Mouse (Mus musculus) layer of hippocampus, adult 11-12 months (tissue): ENCODE results near the gene Myef2.
"Not testable (repeated sequence)": the region's sequence is repeated elsewhere in the genome, so short reads cannot be mapped to it uniquely, and the experiment has no call there.

Experiments used
- DNase-seq: peaks from one replicate; pipeline ENCODE4 v3.0.0; 2022; ENCODE audit warnings: low spot score

The Myef2 gene

DNA sequence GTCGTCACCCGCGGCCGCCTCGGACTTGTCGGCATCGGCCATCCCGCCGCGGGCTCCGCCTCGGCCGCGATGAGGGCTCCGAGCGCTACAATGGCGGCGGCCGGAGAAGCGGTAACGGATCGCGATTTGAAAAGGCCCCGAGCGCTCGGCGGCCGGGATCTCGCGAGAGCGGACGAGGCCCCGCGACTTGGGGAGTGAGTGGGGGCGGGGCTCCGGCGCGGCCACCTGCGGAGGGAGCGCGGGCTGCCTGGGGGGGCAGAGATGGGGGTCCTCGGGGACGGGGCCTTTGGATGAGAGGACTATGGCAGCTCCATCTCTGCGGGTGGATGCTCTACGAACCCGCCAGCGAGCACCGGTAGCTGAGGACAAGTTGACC, at the start of gene Myef2:
Gene Myef2 (minus strand): TSS at position 185 of the 376 bp plus-strand sequence.
- peak; percentile 77 for DNase-seq

DNA sequence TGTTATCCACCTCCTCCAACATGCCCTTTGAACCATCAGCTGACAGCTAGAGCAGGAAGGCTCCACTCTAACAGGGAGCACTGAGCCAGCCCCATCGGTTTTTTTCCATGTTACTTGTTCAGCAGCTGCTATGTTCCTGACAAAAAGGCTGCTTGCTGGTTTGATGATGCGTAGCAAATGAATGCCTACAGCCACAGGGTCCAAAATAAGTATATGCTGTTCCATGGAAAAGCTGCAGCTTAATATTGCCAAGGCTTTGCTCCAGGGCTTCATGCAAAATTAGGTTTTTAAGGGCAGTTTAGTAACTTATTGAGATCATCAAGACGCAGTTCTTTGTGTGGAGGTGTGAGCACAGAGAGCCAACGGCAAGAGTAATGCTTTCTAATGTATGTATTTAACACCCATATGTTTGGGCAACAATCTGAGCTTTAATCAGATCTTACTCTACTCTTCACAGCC, 38.6 kb upstream of the Myef2 start:
- no peak for DNase-seq

DNA sequence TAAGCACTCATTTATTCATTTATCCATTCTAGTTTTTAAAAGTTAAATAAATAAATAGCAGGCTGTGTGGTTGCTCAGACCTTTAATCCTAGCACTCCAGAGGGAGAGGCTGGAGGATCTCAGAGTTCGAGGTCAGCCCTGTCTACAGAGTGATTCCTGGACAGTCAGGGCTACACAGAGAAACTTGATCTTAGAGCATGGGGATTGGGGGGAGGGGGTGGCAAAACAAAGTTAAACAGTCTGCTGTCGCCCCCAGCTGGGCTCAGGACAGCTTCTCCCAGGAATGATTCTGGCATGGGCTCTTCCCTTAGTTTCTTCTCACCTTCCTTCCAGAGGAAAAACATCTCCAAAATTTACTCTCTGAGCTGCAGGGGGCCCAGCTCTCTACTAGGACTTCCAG, 32.0 kb upstream of the Myef2 start:
- DNase-seq, result no peak

DNA sequence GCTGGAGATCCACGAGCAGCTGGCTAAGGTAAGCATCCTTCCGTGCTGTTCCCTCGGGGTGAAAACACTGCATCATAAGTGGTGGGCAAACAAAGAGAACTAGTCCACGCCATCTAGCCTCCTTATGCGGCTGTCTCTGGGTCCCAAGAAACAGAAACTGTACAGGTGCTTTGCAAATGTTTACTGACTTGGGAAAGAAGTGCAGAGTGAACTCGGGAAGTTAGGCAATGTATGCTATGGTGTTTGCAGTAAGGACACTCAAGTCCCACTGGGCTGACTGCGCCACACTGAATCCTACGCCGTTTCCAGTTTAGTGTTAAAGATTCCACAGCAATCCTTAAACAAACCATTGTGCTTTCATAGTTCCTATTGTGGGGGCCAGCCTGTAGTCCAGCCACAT, 30.8 kb upstream of the Myef2 start:
- no peak for DNase-seq

DNA sequence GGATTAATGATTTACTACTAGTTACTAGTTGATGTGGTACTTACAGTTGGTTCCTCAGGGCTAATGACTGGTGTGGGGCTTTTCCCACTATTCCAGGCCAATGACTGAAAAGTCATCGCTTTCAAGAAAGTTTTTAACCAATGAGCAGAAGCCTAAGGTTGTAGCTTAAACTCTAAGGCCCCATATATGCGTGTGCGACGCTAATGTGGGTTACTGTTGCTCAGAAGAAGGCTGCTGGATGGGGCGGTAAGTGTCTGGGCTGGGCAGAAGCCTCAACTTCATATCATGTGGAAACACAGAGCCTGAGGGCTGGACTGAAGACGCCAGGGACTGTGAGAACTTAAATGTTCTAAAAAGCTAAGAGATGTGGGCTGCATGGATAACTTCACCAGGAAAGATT, 28.9 kb upstream of the Myef2 start, which contains the start of gene Slc12a1:
Gene Slc12a1 (plus strand): TSS at position 118 of the 400 bp plus-strand sequence.
- DNase-seq, result no peak

DNA sequence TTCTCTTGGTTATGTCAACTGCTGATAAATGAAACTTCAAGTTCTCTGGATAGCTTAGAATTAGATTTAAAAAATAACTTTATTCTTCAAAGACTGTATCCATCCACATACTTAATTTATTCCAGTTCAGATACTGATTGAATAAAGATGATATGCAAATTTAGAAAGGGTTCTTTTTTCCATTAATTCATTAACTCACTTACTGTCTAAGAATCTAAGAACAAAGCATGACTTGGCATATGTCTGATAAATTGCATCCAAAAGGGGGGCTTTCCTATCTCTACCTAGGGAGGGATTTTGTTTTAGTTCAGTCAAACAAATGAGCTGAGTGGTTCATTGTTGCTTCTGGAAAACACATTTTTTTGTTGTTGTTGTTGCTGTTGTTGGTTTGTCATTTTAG, 18.9 kb upstream of the Myef2 start:
- no peak for DNase-seq

DNA sequence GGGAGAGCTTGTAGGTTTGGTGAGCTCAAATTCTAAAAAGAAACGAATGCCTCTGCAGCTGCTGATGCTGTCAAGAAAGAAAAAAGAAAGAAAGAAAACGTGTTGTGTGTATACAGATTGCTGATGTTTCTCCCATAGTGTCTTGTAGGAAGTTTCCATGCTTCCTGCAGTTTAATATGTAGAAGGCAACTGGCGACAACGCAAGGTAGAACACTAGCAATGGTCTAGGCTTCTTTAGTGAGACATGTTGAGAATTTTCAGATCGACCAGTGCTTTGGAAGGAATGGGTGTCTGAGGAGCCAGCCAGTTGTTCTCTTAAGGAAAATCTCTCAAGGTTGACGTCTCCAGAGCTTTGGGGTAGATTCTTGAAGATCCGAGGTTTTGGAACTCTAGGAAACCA, 13.4 kb upstream of the Myef2 start:
- DNase-seq, result no peak

DNA sequence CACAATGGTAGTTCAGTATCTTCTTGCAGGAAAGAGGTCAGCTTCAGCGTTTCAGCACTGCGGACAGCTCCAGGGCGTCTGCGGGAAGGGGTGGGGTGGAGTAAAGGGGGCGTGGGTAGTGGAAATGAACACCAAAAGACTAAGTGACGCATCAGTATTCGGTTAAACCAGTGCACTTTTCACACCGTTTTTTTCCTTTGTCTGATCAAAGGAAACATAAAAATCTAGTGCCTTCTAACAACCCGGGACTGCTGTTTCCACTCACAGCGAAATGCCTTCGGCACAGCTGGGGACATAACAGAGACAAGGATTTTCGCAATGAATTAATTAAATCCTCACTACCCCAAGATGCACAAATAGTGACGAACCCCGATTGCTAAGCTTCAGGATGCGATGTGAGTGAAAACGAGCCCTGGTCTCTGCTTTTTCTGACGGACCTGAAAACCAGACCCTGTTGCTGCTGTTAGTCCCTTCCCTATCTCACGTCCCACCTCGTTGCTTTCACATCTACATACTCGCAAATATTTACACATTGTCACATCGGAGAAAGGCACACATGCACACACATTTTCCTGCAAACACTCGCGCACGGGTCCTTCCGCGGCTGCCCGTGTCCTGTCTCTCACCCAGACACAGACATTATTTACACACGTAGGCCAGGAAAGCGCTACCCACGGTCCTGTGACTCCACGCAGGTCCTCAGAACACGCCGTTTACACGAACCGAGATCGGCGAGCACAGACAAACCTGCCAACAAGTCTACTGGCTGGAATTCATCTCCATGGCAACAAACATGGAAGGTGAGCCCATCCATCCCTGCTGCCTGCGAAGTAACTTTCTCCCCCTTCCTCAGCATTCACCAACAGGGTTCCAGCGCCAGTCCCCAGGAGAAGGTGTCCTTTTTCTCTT, 12.7 kb upstream of the Myef2 start, which contains the start of gene Ctxn2:
Gene Ctxn2 (plus strand): TSS at position 790 of the 909 bp plus-strand sequence.
- peak; percentile 35 for DNase-seq

DNA sequence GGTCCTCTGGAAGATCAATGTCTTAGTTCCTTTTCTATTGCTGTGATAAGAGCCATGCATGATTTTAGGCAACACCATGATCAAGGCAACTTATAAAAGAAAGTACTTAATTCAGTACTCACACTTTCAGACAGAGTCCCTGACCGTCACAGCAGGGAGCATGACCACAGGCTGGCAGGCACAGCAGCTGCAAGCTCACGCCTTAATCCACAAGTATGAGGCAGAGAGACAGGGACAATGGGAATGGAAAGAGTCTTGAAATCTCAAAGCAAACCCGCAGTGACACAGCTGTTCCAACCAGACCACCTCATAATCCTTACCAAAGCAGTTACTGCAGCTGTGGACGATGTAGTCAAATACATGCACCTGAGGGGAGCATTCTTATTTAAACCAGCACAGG, 10.7 kb upstream of the Myef2 start:
- DNase-seq, result no peak

DNA sequence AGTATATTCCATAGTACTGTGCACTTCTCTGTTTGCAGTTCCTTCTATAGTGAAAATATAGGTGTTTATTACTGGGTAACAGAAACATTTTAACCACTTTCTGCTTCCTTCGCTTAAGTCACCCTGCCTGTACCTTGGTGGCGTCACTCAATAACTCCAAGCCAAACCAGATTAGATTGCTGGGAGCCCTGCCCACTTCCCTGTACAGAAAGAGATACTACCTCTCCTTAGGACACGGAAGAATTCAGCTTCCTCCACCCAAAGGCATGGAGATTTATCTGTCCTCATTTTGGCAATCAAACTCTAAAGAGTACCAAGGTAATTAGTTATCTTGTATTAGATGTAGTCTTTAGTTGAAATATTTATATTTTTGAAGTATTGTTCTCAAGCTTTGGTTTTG, 3.3 kb upstream of the Myef2 start:
- DNase-seq, result no peak

DNA sequence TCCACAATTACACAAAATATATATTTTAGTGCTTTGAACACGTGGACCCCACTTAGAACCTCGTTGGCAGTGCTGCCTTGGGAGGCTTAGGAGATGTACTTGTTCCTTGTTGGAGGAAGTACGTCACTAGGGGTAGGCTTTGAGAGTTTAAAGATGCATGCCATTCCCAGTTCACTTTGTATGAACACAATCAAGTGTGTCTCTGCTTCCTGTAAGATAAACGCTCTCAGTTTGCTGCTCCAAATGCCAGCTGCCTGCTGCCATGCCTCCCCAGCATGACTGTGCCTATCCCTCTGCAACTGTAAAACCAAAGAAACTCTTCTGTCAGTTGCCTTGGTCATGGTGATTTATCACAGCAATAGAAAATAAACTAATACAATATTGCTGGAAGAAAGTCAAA, 2.4 kb upstream of the Myef2 start:
- DNase-seq, result no peak

DNA sequence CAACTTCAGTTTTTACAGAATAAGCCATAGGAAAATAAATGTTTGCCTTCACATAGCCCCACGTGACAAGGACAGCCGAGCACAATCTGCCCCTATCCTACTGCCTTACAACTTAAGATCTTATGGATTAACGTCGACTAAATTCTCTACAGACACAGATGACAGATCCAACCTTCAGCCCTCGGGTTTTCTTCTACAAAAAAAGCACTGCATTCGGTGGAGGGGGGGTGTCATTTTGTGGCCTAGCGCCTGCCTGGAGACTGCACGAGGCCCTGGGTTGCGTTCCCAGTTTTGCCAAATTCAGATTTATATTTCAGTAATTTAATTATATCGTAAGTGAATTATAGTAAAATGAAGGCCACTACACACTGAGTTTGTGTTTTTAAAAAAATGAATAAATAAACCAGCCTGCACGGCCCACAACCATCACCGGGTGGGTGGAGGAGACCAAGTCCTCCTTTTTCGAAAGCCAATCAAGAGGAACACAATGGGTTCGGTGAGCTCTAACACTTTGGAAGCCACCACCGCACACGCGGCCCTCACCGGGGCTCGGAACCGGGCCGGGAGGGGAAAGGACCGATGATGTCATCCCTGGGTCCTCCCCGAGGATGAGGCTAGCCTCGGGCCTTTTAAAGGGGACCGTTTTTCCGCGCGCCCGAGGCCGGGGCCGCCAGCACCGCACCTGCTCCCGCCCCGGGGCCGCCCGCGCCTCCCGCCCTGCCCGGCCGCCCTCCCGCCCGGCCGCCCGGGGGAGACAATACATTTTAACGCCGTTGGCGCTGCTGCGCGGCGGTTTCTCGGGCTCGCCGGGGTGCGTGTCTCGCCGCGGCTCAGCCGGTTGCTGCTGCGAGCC, 611 bp downstream of the Myef2 start:
- DNase-seq, result peak; percentile 55

DNA sequence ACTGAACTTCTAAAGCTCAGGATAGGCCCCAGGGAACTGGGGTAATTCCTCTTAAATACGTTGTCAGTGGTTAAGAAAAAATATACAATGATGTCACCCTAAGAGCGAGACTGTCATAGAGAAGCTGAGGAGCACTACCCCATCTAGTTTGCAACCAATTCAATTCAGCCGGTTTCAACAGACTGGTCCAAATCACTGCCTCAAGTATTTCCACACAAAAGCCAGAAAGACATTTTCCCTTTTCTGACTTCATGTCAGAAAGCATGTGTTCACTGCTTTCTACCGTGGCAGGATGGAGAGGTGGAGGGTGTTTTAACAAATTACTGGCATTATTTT, 1.2 kb downstream of the Myef2 start:
- no peak for DNase-seq

DNA sequence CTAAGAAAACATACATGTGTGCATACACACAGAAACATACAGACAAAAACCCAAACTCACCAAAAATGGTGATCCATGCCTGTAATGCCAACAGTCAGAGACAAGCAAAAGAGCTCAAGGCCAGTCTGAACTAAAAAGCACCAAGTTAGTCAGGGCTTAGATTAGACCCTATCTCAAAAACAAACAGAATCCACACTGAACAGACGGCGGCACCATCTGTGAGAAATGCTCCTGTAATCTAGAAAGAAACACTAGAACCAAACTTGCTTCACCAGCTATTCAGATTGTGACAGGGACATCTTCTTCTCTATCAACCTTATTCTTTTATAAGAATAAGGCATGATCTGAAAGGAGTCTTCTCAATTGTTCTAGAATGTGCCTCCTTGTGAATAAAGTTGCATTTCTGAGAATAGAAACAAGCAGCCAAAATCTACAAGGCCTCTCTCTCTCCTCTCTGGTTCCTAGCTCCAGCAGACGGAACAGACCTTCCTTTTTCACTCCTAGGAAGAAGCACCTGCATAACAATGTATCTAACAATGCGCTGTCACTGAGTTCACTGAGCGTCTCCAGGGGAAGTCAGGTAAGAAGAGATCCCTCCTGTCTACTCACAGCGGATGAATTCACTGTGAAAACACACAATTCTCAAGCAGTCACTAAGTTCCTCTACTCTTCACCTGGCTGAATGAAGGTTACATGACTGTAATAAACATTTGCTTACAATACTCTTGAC, 3.9 kb downstream of the Myef2 start:
- DNase-seq, result peak; percentile 70

DNA sequence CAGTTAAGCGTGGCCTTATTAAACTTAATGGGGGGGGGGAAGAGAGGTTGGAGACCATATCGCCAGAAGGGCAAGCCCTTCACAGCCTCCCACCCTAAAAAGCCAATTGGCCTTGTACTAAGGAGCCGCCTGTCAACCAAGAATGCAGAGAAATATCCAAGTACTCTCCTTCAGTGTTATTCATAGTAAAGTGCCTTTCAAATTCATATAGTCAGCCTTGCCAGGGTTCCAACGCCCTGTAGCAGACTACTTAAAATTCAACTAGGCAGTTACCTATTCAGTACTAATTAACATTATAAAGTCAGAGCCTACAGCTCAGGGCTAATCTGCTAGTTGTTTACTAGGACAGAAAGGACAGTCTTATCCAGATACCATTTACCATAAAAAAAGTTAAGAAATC, 16.9 kb downstream of the Myef2 start:
- not testable (repeated sequence) for DNase-seq

DNA sequence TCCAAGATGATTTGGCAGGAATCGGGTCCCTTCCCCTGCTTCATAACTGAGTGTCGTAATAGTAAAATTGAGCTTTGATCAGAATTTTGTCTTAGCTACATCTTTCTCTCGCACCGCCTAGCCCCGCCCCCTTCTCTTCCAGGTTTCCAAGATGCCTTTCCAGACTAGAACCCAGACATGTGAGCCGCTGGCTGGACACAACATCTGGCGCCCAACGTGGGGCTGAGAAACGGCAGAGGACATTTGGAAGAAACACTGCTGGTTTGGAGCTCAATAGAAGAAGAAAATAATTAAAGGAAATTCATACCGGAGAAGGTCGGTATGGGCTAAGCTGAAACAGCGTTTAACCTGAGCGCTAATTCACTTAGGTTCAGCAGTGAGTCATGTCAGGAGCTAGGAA, 19.0 kb downstream of the Myef2 start:
- not testable (repeated sequence) for DNase-seq

DNA sequence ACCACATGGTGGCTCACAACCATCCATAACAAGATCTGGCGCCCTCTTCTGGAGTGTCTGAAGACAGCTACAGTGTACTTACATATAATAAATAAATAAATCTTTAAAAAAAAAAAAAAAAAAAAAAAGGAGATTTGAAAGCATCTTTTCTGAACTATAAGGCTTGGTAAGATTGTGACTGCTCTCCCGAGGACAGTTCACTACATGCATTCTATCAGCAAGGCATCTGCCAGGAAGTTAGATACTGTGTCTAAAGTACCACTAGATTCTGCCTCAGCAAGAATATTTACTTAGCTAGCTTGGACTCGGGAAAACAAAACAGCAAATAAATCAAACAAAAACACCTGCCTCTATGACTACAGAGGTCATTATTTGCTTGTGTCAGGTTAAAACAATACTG, 31.3 kb downstream of the Myef2 start:
- DNase-seq, result not testable (repeated sequence)

DNA sequence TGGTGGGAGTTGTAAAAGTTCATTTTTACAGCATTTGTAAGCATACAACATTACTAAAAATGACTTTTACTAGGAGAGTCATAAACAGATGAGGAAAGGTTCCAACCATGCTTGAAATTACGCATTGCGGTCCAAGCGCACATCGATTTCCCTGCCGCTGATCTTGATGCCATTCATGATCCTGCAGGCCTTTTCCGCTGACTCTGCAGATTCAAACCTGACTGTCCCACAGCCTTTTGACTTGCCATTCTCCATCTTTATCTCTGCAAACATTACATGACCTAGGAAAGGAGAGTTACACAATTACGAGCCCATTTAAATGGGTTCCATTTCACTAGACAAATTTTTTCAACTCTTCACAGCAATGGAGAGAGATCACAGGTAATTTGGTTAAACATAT, 34.7 kb downstream of the Myef2 start:
- DNase-seq, result no peak

DNA sequence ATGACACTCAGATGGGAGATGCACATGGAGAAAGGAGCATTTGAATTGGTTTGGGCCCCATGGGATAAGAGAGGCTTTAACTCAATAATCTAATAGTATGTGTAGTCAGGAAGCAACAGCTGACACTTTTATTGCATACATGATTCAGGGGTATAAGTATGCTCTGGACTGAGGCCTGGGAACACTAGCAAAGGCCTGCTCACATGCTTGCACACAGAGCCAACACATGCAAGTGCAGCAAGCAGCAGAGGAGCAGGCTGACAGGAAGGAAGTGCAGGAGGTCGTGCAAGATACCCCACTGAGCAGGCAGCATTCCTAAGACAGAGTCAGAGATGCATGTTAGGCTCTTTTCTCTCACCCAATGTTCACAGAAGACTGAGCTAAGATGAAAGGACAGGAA, 39.6 kb downstream of the Myef2 start:
- DNase-seq, result no peak

DNA sequence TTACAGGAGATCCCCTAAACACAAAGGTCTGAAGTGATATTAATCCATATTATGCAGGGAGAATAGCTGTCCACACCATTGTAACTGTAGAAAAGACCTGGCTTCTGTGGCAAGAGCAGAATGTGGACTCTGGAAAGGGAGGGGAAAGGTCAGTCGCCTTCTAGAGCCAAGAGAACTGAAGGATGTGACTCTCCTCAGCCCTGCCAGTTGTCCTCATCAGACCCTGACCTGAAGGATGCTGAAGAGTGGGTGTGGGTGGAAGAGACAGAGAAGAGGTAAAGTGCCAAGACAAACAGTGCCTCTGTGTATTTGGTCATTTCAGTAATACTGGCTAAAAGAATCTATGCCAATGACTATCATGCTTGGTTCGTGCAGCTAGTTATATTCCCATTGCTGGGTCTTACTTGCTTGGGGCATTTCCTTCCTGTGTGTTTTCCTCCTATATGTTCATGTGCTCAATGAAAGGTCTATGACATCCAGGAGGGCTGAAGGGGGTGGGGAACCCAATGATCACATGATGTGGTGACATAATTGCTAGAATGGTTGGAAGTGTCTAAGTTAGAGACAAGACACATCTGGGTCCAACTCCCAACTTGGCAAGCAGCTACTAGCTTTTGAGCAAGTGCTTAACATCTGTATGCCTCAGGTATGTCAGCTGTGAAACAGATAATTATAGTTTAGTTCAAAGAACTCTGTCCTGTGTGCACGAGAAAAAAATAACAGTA, 50.2 kb downstream of the Myef2 start:
- no peak for DNase-seq

DNA sequence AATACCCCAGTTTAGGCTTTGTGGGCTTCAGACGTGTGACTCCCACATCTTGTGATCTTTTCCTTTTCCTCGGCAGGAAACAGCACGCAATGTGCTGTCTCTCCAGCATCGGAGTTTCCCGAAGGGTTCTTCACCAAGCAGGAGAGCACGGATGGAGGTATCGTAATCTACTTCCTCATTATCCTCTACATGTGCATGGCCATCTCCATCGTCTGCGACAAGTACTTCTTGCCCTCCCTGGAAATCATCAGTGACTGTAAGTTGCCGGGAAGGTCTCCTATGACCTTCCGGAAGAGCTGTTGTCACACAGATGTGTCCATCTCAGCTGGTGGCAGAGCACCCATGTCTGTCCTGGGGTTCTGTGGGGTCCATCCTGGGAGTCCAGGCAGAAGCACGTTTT, 54.8 kb downstream of the Myef2 start:
- DNase-seq, result no peak

DNA sequence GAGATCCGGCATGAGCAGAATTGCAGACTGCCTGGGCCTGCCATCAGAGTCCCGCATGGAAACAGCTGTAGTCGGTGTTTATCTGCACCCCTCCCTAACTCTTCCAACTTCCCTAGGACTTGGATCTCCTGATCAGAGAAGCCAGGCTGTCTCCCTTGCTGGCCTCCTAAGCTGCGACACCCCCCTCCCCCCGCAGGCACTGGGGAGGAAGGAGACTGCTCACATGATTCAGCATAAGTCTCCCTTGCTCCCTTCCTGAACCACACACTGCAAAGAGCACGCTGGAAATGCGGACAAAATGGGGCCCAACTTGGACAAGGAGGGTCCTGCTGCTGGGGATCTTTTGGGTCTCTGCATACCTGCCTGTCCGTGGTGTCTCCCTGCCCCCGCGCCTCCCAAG, 55.6 kb downstream of the Myef2 start, which contains the start of gene Slc24a5:
Gene Slc24a5 (plus strand): TSS at position 231 of the 400 bp plus-strand sequence.
- DNase-seq, result no peak
